Mouse (Mus musculus) forebrain, embryonic 11.5 days (tissue): ENCODE measurements around the gene Dazl. TPM values are rescaled to one million over a fixed set of nuclear protein-coding genes. Genes with fewer than 3 reads are reported as not detected.

Experiments
- ATAC-seq: fragments of 200-750 bp; cut with Nextera tagmentation; replicated peaks from 2 replicates; pipeline ENCODE4 v1.8.0; 2017; ENCODE audit warnings: moderate TSS enrichment; ENCODE audit not compliant: low FRiP score
- DNase-seq: peaks from one replicate; pipeline ENCODE4 v3.0.0-alpha.2; 2017; ENCODE audit warnings: low spot score
- H3K27ac ChIP-seq: fragments of 300-500 bp; sonication (generic); 2 replicates; pipeline ENCODE4 v1.5.1; 2014; ENCODE audit warnings: low read depth, low read length
- H3K27me3 ChIP-seq: fragments of 300-500 bp; sonication (generic); 2 replicates; pipeline ENCODE4 v1.6.1; 2014; ENCODE audit warnings: mild to moderate bottlenecking, low read length, mixed read lengths; ENCODE audit not compliant: control insufficient read depth, insufficient read depth
- H3K36me3 ChIP-seq: fragments of 300-500 bp; sonication (generic); 2 replicates; pipeline ENCODE4 v1.6.1; 2014; ENCODE audit warnings: mild to moderate bottlenecking, low read length, moderate library complexity, mixed read lengths; ENCODE audit not compliant: control insufficient read depth, insufficient read depth
- H3K4me1 ChIP-seq: fragments of 300-500 bp; sonication (generic); replicated peaks from 2 replicates; pipeline ENCODE4 v1.6.1; 2014; ENCODE audit warnings: low read length, mixed read lengths; ENCODE audit not compliant: control insufficient read depth, insufficient read depth
- H3K4me2 ChIP-seq: fragments of 300-500 bp; sonication (generic); 2 replicates; pipeline ENCODE4 v1.6.1; 2014; ENCODE audit warnings: low read depth, mild to moderate bottlenecking, low read length, moderate library complexity, mixed read lengths; ENCODE audit not compliant: severe bottlenecking
- H3K4me3 ChIP-seq: fragments of 300-500 bp; sonication (generic); 2 replicates; pipeline ENCODE4 v1.5.1; 2014; ENCODE audit warnings: low read depth, low read length
- H3K9ac ChIP-seq: fragments of 300-500 bp; sonication (generic); 2 replicates; pipeline ENCODE4 v1.6.1; 2014; ENCODE audit warnings: low read length
- H3K9me3 ChIP-seq: fragments of 300-500 bp; sonication (generic); 2 replicates; pipeline ENCODE4 v1.6.1; 2016; ENCODE audit warnings: low read length, mixed read lengths; ENCODE audit not compliant: control insufficient read depth
- WGBS: fragments of 180-500 bp; shearing (Covaris S2); extraction: QIAGEN DNeasy Blood & Tissue Kit; methylation state at CpG from one replicate; pipeline ENCODE4 v1.1.7; 2014; 5-methylcytosine and 5-hydroxymethylcytosine counted together
- polyA plus RNA-seq: library from polyadenylated mRNA; unstranded; fragments of >200 nt; fragmentation: Nextera tagmentation; extraction: Ambion mirVana; gene quantifications from 2 replicates; pipeline ENCODE4 v1.2.1, GENCODE M21; 2014

Dazl gene
- polyA plus RNA-seq, 1 experiment from 2014 or later: not detected

GRCm38 (mm10) chr17:50246605-50247004 is 46.8 kb downstream of the Dazl start:
- Histone ChIP-seq H3K4me1 (no peaks in the 10 kb centered on the region), H3K27ac (no peak overlapping the region), H3K9me3 (no peaks in the 10 kb centered on the region), H3K27me3 (no peaks in the 10 kb centered on the region), H3K36me3 (no peaks in the 10 kb centered on the region), H3K4me2 (no peak overlapping the region), H3K4me3 (no peak overlapping the region), H3K9ac (no peak overlapping the region)
- 85% methylated on average over 6 of the region's 6 CpGs for WGBS
- no peak for DNase-seq
- ATAC-seq: no peak

- DNase-seq: no peak
- no peaks in the 10 kb centered on the region for H3K36me3 ChIP-seq
- H3K9me3 ChIP-seq: no peaks in the 10 kb centered on the region
- H3K9ac ChIP-seq: no peak overlapping the region
- no peak overlapping the region for H3K4me3 ChIP-seq
- 85% methylated on average over 4 of the region's 4 CpGs for WGBS
- no peak overlapping the region for H3K4me2 ChIP-seq
- H3K27ac ChIP-seq: no peak overlapping the region
- no peaks in the 10 kb centered on the region for H3K27me3 ChIP-seq
- ATAC-seq: no peak
- H3K4me1 ChIP-seq: no peaks in the 10 kb centered on the region
These were observed 48.8 kb downstream of the Dazl start for GRCm38 (mm10) chr17:50244675-50245074.

GRCm38 (mm10) chr17:50243326-50243725 is 50.1 kb downstream of the Dazl start:
- ATAC-seq (no peak), DNase-seq (no peak)
- Histone ChIP-seq H3K4me3 (no peak overlapping the region), H3K4me2 (no peak overlapping the region), H3K9me3 (no peaks in the 10 kb centered on the region), H3K4me1 (no peaks in the 10 kb centered on the region), H3K27ac (no peak overlapping the region), H3K9ac (no peak overlapping the region), H3K27me3 (no peaks in the 10 kb centered on the region), H3K36me3 (no peaks in the 10 kb centered on the region)
- 88% methylated on average over 11 of the region's 11 CpGs for WGBS

GRCm38 (mm10) chr17:50237818-50238610 is 55.4 kb downstream of the Dazl start:
- H3K27me3 ChIP-seq: no peaks in the 10 kb centered on the region
- DNase-seq: no peak
- ATAC-seq: no peak
- no peaks in the 10 kb centered on the region for H3K9me3 ChIP-seq
- no peak overlapping the region for H3K4me3 ChIP-seq
- no peak overlapping the region for H3K4me2 ChIP-seq
- no peak overlapping the region for H3K9ac ChIP-seq
- no peaks in the 10 kb centered on the region for H3K36me3 ChIP-seq
- WGBS: 68% methylated on average over 11 of the region's 11 CpGs
- peaks cover 4% of the 10 kb centered on the region for H3K4me1 ChIP-seq
- H3K27ac ChIP-seq: 0 out of 2 replicates have a peak overlapping the region, but pooled peaks have one; percentile 3

- WGBS: 6% methylated on average over 8 of the region's 8 CpGs
- DNase-seq: peak; percentile 92
- H3K27me3 ChIP-seq: no peaks in the 10 kb centered on the region
- H3K4me2 ChIP-seq: peak overlapping the region; percentile 2; the same call in 1 of the 2 replicates
- no peaks in the 10 kb centered on the region for H3K36me3 ChIP-seq
- no peak overlapping the region for H3K4me3 ChIP-seq
- no peaks in the 10 kb centered on the region for H3K9me3 ChIP-seq
- H3K9ac ChIP-seq: no peak overlapping the region; the same call in 1 of the 2 replicates
- H3K4me1 ChIP-seq: peaks cover 4% of the 10 kb centered on the region
- peak overlapping the region; percentile 71 for H3K27ac ChIP-seq
- peak; percentile 87 for ATAC-seq
These were observed 56.1 kb downstream of the Dazl start for GRCm38 (mm10) chr17:50237436-50237709.

- Histone ChIP-seq H3K4me1 (peaks cover 4% of the 10 kb centered on the region), H3K27me3 (no peaks in the 10 kb centered on the region), H3K27ac (peak overlapping the region; percentile 71), H3K9me3 (no peaks in the 10 kb centered on the region), H3K4me2 (peak overlapping the region; percentile 2), H3K36me3 (no peaks in the 10 kb centered on the region), H3K4me3 (no peak overlapping the region), H3K9ac (peak overlapping the region; percentile 4; the same call in 1 of the 2 replicates)
- DNase-seq (peak; percentile 79), ATAC-seq (peak; percentile 92)
- WGBS: 15% methylated on average over 9 of the region's 9 CpGs
These were observed 56.6 kb downstream of the Dazl start for GRCm38 (mm10) chr17:50236702-50237435.

GRCm38 (mm10) chr17:50235943-50236701 is 57.3 kb downstream of the Dazl start:
- peak overlapping the region; percentile 71; the same call in 1 of the 2 replicates for H3K27ac ChIP-seq
- H3K4me2 ChIP-seq: no peak overlapping the region
- no peaks in the 10 kb centered on the region for H3K36me3 ChIP-seq
- H3K4me3 ChIP-seq: no peak overlapping the region
- peaks cover 4% of the 10 kb centered on the region for H3K4me1 ChIP-seq
- no peaks in the 10 kb centered on the region for H3K9me3 ChIP-seq
- WGBS: 30% methylated on average over 13 of the region's 13 CpGs
- peak; percentile 55 for DNase-seq
- no peak overlapping the region for H3K9ac ChIP-seq
- peak; percentile 37 for ATAC-seq
- H3K27me3 ChIP-seq: no peaks in the 10 kb centered on the region

- 91% methylated on average over 5 of the region's 5 CpGs for WGBS
- Histone ChIP-seq H3K4me3 (no peak overlapping the region), H3K4me1 (peaks cover 4% of the 10 kb centered on the region), H3K4me2 (no peak overlapping the region), H3K9ac (no peak overlapping the region), H3K9me3 (no peaks in the 10 kb centered on the region), H3K27me3 (no peaks in the 10 kb centered on the region), H3K36me3 (no peaks in the 10 kb centered on the region), H3K27ac (no peak overlapping the region)
- ATAC-seq (no peak), DNase-seq (no peak)
These were observed 59.5 kb downstream of the Dazl start for GRCm38 (mm10) chr17:50233956-50234355.
